Mouse (Mus musculus) MEL (cell line): ENCODE measurements around the gene Brsk1. TPM values are rescaled to one million over a fixed set of nuclear protein-coding genes. Genes with fewer than 3 reads are reported as not detected.

Source experiments
- DNase-seq: peaks from one replicate; pipeline ENCODE4 v3.0.0; 2011; ENCODE audit warnings: low read depth, low spot score
- H3K27ac ChIP-seq: 2 replicates; pipeline ENCODE4 v1.5.1; 2012; ENCODE audit warnings: low read depth, mild to moderate bottlenecking, control low read depth, low read length, moderate library complexity; ENCODE audit not compliant: control insufficient read depth
- H3K27me3 ChIP-seq, 2 experiments: fragments of 150-350 bp in 1 of 2; sonication (generic) in 1 of 2; 2 replicates each; pipeline ENCODE4 v1.6.1; 2012; ENCODE audit warnings: low read length in 2 of 2, mild to moderate bottlenecking in 2 of 2, improper control_type of control experiment in 1 of 2, moderate library complexity in 1 of 2; ENCODE audit not compliant: insufficient read depth in 2 of 2, control insufficient read depth in 1 of 2
- H3K36me3 ChIP-seq, 2 experiments: 2 replicates each; pipeline ENCODE4 v1.6.1; 2012 to 2014; ENCODE audit warnings: low read length in 2 of 2, improper control_type of control experiment in 1 of 2, inconsistent platforms in 1 of 2, mild to moderate bottlenecking in 1 of 2; ENCODE audit not compliant: insufficient read depth in 2 of 2, control insufficient read depth in 1 of 2
- H3K4me1 ChIP-seq, 2 experiments: fragments of 150-350 bp in 1 of 2; sonication (generic) in 1 of 2; 2 replicates each; pipeline ENCODE4 v1.6.1; 2012; ENCODE audit warnings: low read length in 2 of 2, improper control_type of control experiment in 1 of 2, mild to moderate bottlenecking in 1 of 2; ENCODE audit not compliant: insufficient read depth in 2 of 2, control insufficient read depth in 1 of 2
- H3K4me3 ChIP-seq, 2 experiments: fragments of 150-350 bp in 1 of 2; sonication (generic) in 1 of 2; 2 replicates each; pipeline ENCODE4 v1.5.1; 2012; ENCODE audit warnings: low read depth in 2 of 2, low read length in 2 of 2, mild to moderate bottlenecking in 2 of 2, moderate library complexity in 2 of 2, control low read depth in 1 of 2, improper control_type of control experiment in 1 of 2; ENCODE audit not compliant: control insufficient read depth in 1 of 2, insufficient read depth in 1 of 2
- H3K79me2 ChIP-seq: 2 replicates; pipeline ENCODE4 v1.6.1; 2012; ENCODE audit warnings: mild to moderate bottlenecking, low read length, moderate library complexity; ENCODE audit not compliant: control insufficient read depth, poor library complexity, insufficient read depth
- H3K9ac ChIP-seq: 2 replicates; pipeline ENCODE4 v1.6.1; 2012; ENCODE audit warnings: low read depth, mild to moderate bottlenecking, control low read depth, low read length, moderate library complexity; ENCODE audit not compliant: control insufficient read depth, poor library complexity, severe bottlenecking
- H3K9me3 ChIP-seq: fragments of 150-350 bp; sonication (generic); replicated peaks from 2 replicates; pipeline ENCODE4 v1.6.1; 2012; ENCODE audit warnings: mild to moderate bottlenecking, low read length, improper control_type of control experiment, moderate library complexity; ENCODE audit not compliant: insufficient read depth
- BHLHE40 ChIP-seq: IDR thresholded peaks from 2 replicates; pipeline ENCODE4 v1.6.1; 2012; ENCODE audit warnings: low read depth, mild to moderate bottlenecking, inconsistent platforms, low read length, improper control_type of control experiment, borderline replicate concordance
- E2F4 ChIP-seq: IDR thresholded peaks from 2 replicates; pipeline ENCODE4 v1.6.1; 2011; ENCODE audit warnings: low read depth, low read length, improper control_type of control experiment, borderline replicate concordance
- EP300 ChIP-seq, 2 experiments: IDR thresholded peaks; 2 replicates each; pipeline ENCODE4 v1.6.1; 2011; ENCODE audit warnings: improper control_type of control experiment in 2 of 2, low read length in 2 of 2, low read depth in 1 of 2, mild to moderate bottlenecking in 1 of 2
- ETS1 ChIP-seq: IDR thresholded peaks from 2 replicates; pipeline ENCODE4 v1.6.1; 2012; ENCODE audit warnings: low read depth, mild to moderate bottlenecking, inconsistent platforms, low read length, improper control_type of control experiment, moderate library complexity
- GABPA ChIP-seq: IDR thresholded peaks from 2 replicates; pipeline ENCODE4 v1.6.1; 2012; ENCODE audit warnings: low read depth, mild to moderate bottlenecking, inconsistent platforms, low read length, improper control_type of control experiment, moderate library complexity
- GATA1 ChIP-seq: IDR thresholded peaks from 2 replicates; pipeline ENCODE4 v1.6.1; 2011; ENCODE audit warnings: low read depth, low read length, improper control_type of control experiment
- JUND ChIP-seq: IDR thresholded peaks from 2 replicates; pipeline ENCODE4 v1.6.1; 2011; ENCODE audit warnings: low read depth, mild to moderate bottlenecking, improper control_type of control experiment, low read length
- MAFK ChIP-seq: IDR thresholded peaks from 2 replicates; pipeline ENCODE4 v1.6.1; 2011; ENCODE audit warnings: low read depth, mild to moderate bottlenecking, low read length, improper control_type of control experiment, borderline replicate concordance
- MEF2A ChIP-seq: IDR thresholded peaks from 2 replicates; pipeline ENCODE4 v1.6.1; 2014; ENCODE audit warnings: low read depth, mild to moderate bottlenecking, inconsistent platforms, low read length, improper control_type of control experiment; ENCODE audit not compliant: poor library complexity, insufficient replicate concordance, severe bottlenecking; ENCODE audit errors: extremely low read depth
- MXI1 ChIP-seq: IDR thresholded peaks from 2 replicates; pipeline ENCODE4 v1.6.1; 2011; ENCODE audit warnings: mild to moderate bottlenecking, low read depth, low read length, improper control_type of control experiment
- MYC ChIP-seq: IDR thresholded peaks from 2 replicates; pipeline ENCODE4 v1.6.1; 2011; ENCODE audit warnings: low read depth, mild to moderate bottlenecking, low read length, improper control_type of control experiment, moderate library complexity
- POLR2A ChIP-seq, 2 experiments: IDR thresholded peaks; 2 replicates each; pipeline ENCODE4 v1.6.1; 2011 to 2012; ENCODE audit warnings: low read length in 2 of 2, mild to moderate bottlenecking in 2 of 2, control low read depth in 1 of 2, improper control_type of control experiment in 1 of 2, low read depth in 1 of 2, moderate library complexity in 1 of 2; ENCODE audit not compliant: control insufficient read depth in 1 of 2, insufficient read depth in 1 of 2, poor library complexity in 1 of 2
- POLR2AphosphoS2 ChIP-seq: IDR thresholded peaks from 2 replicates; pipeline ENCODE4 v1.6.1; 2011; ENCODE audit warnings: low read length, improper control_type of control experiment
- POLR2AphosphoS5 ChIP-seq: IDR thresholded peaks from 2 replicates; pipeline ENCODE4 v1.6.1; 2012; ENCODE audit warnings: low read depth, borderline replicate concordance, mild to moderate bottlenecking, inconsistent platforms, low read length, moderate library complexity, mixed read lengths
- RAD21 ChIP-seq: IDR thresholded peaks from 2 replicates; pipeline ENCODE4 v1.6.1; 2011; ENCODE audit warnings: mild to moderate bottlenecking, low read depth, low read length, improper control_type of control experiment
- TAL1 ChIP-seq: IDR thresholded peaks from 2 replicates; pipeline ENCODE4 v1.6.1; 2012; ENCODE audit warnings: mild to moderate bottlenecking, inconsistent platforms, low read length, moderate library complexity, mixed read lengths
- TBP ChIP-seq: IDR thresholded peaks from 2 replicates; pipeline ENCODE4 v1.8.0; 2011; ENCODE audit warnings: low read depth, low read length, improper control_type of control experiment
- TCF12 ChIP-seq: IDR thresholded peaks from 2 replicates; pipeline ENCODE4 v1.6.1; 2014; ENCODE audit warnings: low read depth, mild to moderate bottlenecking, inconsistent platforms, low read length, improper control_type of control experiment, moderate library complexity
- UBTF ChIP-seq: IDR thresholded peaks from 2 replicates; pipeline ENCODE4 v1.6.1; 2012; ENCODE audit warnings: low read depth, mild to moderate bottlenecking, inconsistent platforms, low read length, improper control_type of control experiment, moderate library complexity, borderline replicate concordance; ENCODE audit not compliant: insufficient read depth
- USF1 ChIP-seq: IDR thresholded peaks from 2 replicates; pipeline ENCODE4 v1.6.1; 2014; ENCODE audit warnings: low read depth, mild to moderate bottlenecking, inconsistent platforms, low read length, improper control_type of control experiment, moderate library complexity
- USF2 ChIP-seq, 2 experiments: IDR thresholded peaks; 2 replicates each; pipeline ENCODE4 v1.6.1; 2011 to 2012; ENCODE audit warnings: improper control_type of control experiment in 2 of 2, low read length in 2 of 2, borderline replicate concordance in 1 of 2, inconsistent platforms in 1 of 2, low read depth in 1 of 2, mild to moderate bottlenecking in 1 of 2; ENCODE audit not compliant: insufficient read depth in 1 of 2
- ZC3H11A ChIP-seq: IDR thresholded peaks from 2 replicates; pipeline ENCODE4 v1.6.1; 2012; ENCODE audit warnings: low read depth, mild to moderate bottlenecking, inconsistent platforms, low read length, improper control_type of control experiment
- ZKSCAN1 ChIP-seq: IDR thresholded peaks from 2 replicates; pipeline ENCODE4 v1.6.1; 2012; ENCODE audit warnings: low read depth, mild to moderate bottlenecking, inconsistent platforms, low read length, improper control_type of control experiment, moderate library complexity
- ZNF384 ChIP-seq: IDR thresholded peaks from 2 replicates; pipeline ENCODE4 v1.6.1; 2012; ENCODE audit warnings: low read depth, mild to moderate bottlenecking, inconsistent platforms, low read length, improper control_type of control experiment
- polyA plus RNA-seq, 2 experiments: library from polyadenylated mRNA; stranded (reverse) in 1 of 2; unstranded in 1 of 2; fragments of >175 nt in 1 of 2; fragments of >200 nt in 1 of 2; gene quantifications; 2 replicates each; pipeline versions ENCODE4 v1.2.1 to v1.2.4; 2012; ENCODE audit warnings: low replicate concordance in 2 of 2, low read depth in 1 of 2; ENCODE audit not compliant: insufficient read length in 2 of 2, insufficient read depth in 1 of 2, missing spikeins in 1 of 2
- total RNA-seq: library from RNA; depleted of rRNA; stranded (reverse); fragments of 300-350 nt; gene quantifications from 2 replicates; pipeline ENCODE4 v1.2.3, GENCODE M21; 2012

The Brsk1 gene
- total and polyA plus RNA-seq, 3 experiments: 0.06 TPM; not detected in 2

- no peak for DNase-seq
- Histone ChIP-seq H3K36me3 (peaks cover 12 to 58% of the 10 kb centered on the region in 2 experiments), H3K79me2 (peaks cover 73% of the 10 kb centered on the region), H3K4me3 (no peak overlapping the region), H3K4me1 (peaks cover 36 to 48% of the 10 kb centered on the region in 2 experiments)
- no peak for TF ChIP-seq JUND
- no peak for TF ChIP-seq POLR2AphosphoS2
- no peak for TF ChIP-seq ETS1
- TF ChIP-seq MAFK: no peak
- TF ChIP-seq USF2 (IDR thresholded peaks at IDR 0.05; ENCODE audit: borderline replicate concordance in 1 of 2, insufficient read depth in 1 of 2, low read depth in 1 of 2, low read length in 2 of 2): no peak
- no peak for TF ChIP-seq GABPA
- TF ChIP-seq, all 39 proteins: peak for 0
- peak overlapping the region; percentile 96; the same call in 1 of the 2 replicates for H3K27ac ChIP-seq
- H3K9ac ChIP-seq: peak overlapping the region; percentile 70; the same call in 1 of the 2 replicates
- H3K27me3 ChIP-seq: no peaks in the 10 kb centered on the region
- no peaks in the 10 kb centered on the region for H3K9me3 ChIP-seq
These were observed 37.7 kb upstream of the Brsk1 start for GRCm38 (mm10) chr7:4652726-4653125.

GRCm38 (mm10) chr7:4653351-4653750 lies 37.1 kb upstream of the Brsk1 start:
- peaks cover 36 to 42% of the 10 kb centered on the region in 2 experiments for H3K4me1 ChIP-seq
- TF ChIP-seq MXI1 (peak; percentile 26; the same call in 1 of the 2 replicates), ZKSCAN1 (0 out of 2 replicates have a peak, but pooled peaks have one; percentile 6), UBTF (no peak)
- no peaks in the 10 kb centered on the region for H3K9me3 ChIP-seq
- H3K27ac ChIP-seq: peak overlapping the region; percentile 96
- H3K4me3 ChIP-seq: peak overlapping the region; percentile 41
- DNase-seq: no peak
- H3K27me3 ChIP-seq: no peaks in the 10 kb centered on the region
- H3K36me3 ChIP-seq: peaks cover 12 to 54% of the 10 kb centered on the region in 2 experiments
- H3K9ac ChIP-seq: peak overlapping the region; percentile 70
- H3K79me2 ChIP-seq: peaks cover 74% of the 10 kb centered on the region

- peak overlapping the region; percentile 96 for H3K27ac ChIP-seq
- DNase-seq: peak; percentile 97
- H3K4me1 ChIP-seq: peaks cover 36 to 42% of the 10 kb centered on the region in 2 experiments
- peak overlapping the region; percentile 41 to 55 for H3K4me3 ChIP-seq
- peaks cover 12 to 51% of the 10 kb centered on the region in 2 experiments for H3K36me3 ChIP-seq
- H3K9me3 ChIP-seq: no peaks in the 10 kb centered on the region
- peak overlapping the region; percentile 70 for H3K9ac ChIP-seq
- H3K79me2 ChIP-seq: peaks cover 75% of the 10 kb centered on the region
- H3K27me3 ChIP-seq: no peaks in the 10 kb centered on the region
- no peak for TF ChIP-seq ZC3H11A
- TF ChIP-seq EP300 (IDR thresholded peaks at IDR 0.05; ENCODE audit: low read depth in 1 of 2, low read length in 2 of 2): peak; percentile 76 to 92; a peak in 3 of 4 replicates
- TF ChIP-seq TCF12: peak; percentile 48; the same call in 1 of the 2 replicates
- TF ChIP-seq MYC: peak; percentile 64; the same call in 1 of the 2 replicates
- no peak for TF ChIP-seq TAL1
- peak; percentile 50; the same call in 1 of the 2 replicates for TF ChIP-seq MEF2A
- no peak for TF ChIP-seq MAFK
- TF ChIP-seq ZKSCAN1: no peak
- TF ChIP-seq POLR2A (IDR thresholded peaks at IDR 0.05; ENCODE audit: control insufficient read depth in 1 of 2, insufficient read depth in 1 of 2, low read depth in 1 of 2, low read length in 2 of 2, poor library complexity in 1 of 2): peak in 1 of 2 experiments; percentile 69; a peak in 1 of 4 replicates
- peak; percentile 63 for TF ChIP-seq BHLHE40
- TF ChIP-seq POLR2AphosphoS5: no peak
- no peak for TF ChIP-seq GABPA
- 0 out of 2 replicates have a peak, but pooled peaks have one; percentile 68 for TF ChIP-seq E2F4
- TF ChIP-seq TBP: peak; percentile 87
- TF ChIP-seq USF1: no peak
- no peak for TF ChIP-seq RAD21
- TF ChIP-seq ETS1: peak; percentile 88
- TF ChIP-seq ZNF384: peak; percentile 6; the same call in 1 of the 2 replicates
- no peak for TF ChIP-seq GATA1
These were observed 36.6 kb upstream of the Brsk1 start for GRCm38 (mm10) chr7:4653780-4654179.
